Mouse (Mus musculus) induced T-regulatory cell, adult 2 months (primary cell): ENCODE results near the gene Tbxas1.

ENCODE experiments used
- DNase-seq: peaks from one replicate; pipeline ENCODE4 v3.0.0-alpha.2; 2012; ENCODE audit warnings: low read depth

Gene Tbxas1

GRCm38 (mm10) chr6:38960367-38960766 lies 85.2 kb downstream of the Tbxas1 start:
- DNase-seq: no peak

- no peak for DNase-seq
These were observed 85.7 kb downstream of the Tbxas1 start for GRCm38 (mm10) chr6:38960791-38961426.

DNA sequence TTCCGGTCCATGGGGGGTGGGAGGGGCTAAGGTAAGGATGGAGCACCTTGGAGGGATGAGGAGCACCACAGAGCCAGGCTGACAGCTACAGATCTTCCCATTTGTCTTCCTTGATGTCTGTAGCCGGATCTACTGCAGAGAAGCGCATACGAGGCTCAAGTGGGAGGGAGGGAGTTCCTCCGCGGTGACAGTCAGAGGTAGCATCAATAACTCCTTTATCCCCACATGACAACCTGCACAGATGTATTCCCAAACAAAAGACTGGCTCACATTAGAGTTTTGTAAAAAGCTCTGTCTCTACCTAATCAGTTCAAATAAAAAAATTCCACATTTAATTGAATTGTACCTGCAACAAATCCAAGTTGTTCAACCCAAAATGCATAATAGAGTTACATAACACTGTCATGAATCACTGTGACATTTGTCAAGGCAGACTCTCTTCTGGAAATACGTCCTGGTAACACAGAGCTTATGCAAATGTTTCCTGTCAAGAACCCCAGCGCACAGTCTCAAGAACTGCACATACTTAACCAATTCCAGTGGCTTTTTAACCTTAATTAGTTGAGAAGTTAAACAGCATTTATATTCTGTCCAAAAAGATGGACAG lies 86.3 kb downstream of the Tbxas1 start:
- no peak for DNase-seq

DNA sequence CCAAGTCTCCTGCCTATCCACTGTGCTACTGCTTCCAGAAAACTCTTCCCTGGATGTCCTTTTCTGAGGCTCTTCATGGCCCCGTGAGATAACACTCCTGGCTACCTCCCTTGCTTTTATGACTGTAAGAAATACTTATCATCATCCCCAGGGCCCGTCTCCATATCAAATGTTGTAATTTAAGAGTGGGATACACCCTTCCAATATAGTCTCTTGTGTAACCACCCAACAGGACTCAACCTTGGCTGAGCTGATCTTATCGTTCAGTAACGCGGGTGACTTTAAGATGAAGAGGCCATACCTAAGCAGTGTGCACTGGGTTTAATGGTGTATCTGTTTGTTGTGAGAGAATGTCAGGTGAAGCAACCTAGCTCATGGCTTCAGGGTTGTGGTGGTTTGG lies 91.6 kb downstream of the Tbxas1 start:
- no peak for DNase-seq

DNA sequence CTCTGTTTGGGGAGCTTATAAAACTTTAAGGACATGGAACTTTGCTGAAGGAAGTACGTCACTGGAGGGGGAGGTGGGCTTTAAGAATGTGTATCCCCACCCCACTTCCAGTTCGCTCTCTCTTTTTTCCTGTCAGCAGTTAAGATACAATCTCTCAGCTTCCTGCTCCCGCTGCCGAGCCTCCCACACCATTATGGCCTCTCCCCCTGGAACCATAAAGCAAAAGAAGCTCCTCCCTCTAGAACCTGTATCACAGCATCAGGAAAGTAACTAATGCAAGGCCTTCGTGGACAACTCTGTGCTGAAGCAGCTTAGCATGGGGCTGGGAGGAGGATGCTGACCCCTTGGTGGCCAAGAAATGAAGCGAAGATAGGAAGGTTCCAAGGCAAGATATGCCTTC lies 92.1 kb downstream of the Tbxas1 start:
- DNase-seq: no peak

- DNase-seq: no peak
These were observed 92.8 kb downstream of the Tbxas1 start for GRCm38 (mm10) chr6:38967988-38968387.

- DNase-seq: no peak
These were observed 94.9 kb downstream of the Tbxas1 start for GRCm38 (mm10) chr6:38969944-38970740.

- no peak for DNase-seq
These were observed 95.6 kb downstream of the Tbxas1 start for GRCm38 (mm10) chr6:38970759-38971158.

- DNase-seq: no peak
These were observed 97.6 kb downstream of the Tbxas1 start for GRCm38 (mm10) chr6:38972826-38973225.

DNA sequence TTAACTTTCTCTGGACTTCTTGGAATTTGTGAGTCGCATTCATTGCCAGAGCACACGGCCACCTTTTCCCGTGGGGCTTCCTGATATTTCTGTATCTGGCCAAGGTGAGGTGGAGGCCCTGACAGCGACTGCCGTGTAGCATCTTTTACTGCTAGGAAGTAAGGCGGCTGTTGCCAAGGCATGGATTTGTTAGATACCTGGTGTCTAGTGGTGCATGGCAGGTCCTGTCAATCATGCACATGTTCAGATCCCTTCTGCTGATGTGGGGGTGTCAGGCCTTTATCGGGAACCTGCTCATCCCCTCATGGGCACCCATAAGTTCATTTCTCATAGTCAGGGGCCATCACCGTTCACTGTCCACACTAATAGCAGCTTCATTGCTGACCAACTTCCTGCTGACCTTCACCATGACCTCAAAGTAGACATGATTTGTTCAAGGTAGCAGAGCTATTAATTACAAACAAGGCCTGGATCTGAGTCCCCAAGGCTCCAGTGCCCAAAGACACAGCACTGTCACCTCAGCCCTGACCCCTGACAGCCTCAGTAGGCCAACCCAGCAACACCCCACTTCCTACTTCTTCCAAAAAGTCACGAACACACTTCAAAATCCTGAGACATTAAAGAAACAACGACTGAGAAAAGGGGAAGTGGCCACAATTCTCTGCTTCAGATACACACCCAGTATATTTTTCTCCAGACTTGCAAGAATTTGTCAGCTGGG lies 98.4 kb downstream of the Tbxas1 start:
- DNase-seq: no peak

GRCm38 (mm10) chr6:38974162-38974525 lies 98.9 kb downstream of the Tbxas1 start:
- DNase-seq: no peak

DNA sequence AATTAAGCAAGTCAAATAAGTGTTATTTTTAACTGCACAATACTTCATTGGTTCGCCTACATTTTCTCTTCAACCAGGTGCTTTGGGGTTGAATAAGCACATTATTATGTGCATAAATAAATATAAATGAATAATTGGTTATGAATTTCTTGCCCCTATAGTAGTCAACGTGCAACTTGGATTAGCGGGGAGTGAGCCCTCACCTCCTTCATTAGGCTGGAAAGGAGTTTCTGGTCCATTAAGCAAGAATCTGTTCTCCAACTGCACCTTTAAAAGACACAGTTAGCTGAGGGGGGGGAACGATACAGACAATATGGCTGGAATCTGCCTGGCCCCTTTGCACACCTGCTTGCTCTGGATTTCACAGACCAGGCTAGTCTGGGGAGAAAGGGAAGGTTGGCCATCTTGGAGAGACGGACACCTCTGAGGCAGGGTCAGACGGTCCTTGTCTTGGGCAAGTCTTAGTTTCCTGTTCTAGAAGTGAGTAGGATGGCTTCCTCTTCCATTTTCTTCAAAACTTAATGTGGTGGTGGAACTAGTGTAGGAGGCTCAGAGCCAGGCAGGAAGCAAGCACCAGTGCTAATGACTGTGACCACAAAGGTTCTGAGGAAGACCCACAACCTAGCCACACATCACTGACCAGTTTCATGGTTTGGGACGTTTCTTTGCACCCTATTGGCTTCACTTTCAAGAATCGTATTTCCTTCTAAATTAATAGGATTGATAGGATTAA lies 99.5 kb downstream of the Tbxas1 start:
- no peak for DNase-seq

DNA sequence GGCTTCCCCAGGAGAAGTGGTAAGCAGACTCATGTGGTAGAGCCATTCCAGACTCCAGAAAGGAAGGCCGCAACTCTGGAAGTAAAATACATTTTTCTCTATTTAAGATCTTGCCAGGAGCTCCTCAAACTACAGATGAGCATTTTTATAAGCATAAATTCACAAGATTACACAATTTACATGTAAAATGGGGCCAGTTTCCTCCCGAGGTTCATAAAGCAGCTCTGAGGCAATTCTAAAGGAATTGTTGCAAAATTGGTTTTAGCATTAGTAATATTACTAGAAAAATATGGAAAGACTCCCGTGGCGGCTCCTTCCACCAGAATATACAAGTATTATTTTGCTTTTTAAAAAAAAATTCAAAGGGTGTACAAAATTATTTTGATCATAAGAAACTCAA lies 100.7 kb downstream of the Tbxas1 start:
- no peak for DNase-seq

- DNase-seq: no peak
These were observed 101.2 kb downstream of the Tbxas1 start for GRCm38 (mm10) chr6:38976355-38976754.

DNA sequence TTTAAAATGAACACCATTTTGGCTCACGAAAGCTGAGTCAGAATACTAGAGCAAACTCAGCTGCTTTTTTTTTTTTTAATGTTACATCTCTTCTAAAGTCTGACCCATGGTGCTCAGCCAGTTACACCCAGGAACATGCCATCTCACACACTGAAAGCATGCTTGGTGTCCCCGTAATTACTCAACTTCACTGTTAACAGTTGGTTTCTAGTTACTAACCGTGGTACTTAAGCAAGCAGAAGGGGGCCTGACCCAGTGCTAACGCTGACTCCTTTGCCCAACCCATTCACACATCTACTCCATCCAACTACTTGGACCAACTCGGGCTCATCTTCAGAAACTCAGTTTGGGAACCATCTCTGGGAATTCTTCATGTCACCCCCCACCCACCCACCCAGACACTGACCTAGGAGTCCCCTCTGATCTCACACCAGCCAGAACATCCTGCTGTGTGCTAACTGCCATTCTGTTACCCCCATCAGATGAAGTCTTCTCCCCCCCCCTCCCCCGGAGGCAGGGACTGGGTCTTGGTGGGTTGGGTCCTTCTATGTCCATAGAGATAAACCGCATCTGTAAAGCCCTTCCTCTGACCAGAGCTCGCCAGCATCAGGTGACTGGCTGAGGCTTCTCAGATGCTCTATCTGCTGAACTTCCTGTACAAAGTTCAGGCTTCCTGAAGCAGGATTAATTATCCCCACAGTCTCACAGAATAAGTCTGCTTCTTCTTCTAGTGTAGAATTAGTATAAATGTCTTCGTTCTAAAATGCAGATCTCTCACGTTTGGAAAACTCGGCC lies 105.9 kb downstream of the Tbxas1 start:
- DNase-seq: no peak

GRCm38 (mm10) chr6:38982071-38982470 lies 106.9 kb downstream of the Tbxas1 start:
- DNase-seq: no peak

DNA sequence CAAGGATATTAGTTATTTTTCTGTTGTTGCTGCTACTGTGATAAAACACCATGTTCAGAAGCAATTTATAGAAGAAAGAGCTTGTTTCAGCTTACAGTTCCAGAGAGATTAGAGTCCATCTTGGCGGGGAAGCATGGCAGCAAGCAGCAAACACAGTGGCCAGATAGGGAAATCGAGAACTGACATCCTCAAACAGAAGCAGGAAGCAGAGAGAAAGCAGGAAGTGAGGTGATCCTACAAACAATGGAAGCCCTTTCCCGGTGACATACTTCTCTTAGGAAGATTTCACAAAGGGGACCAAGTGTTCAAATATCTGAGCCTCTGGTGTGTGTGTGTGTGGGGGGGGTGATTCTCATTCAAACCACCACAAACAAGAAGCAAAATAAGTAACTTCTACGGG lies 107.5 kb downstream of the Tbxas1 start:
- no peak for DNase-seq

- no peak for DNase-seq
These were observed 107.9 kb downstream of the Tbxas1 start for GRCm38 (mm10) chr6:38983060-38983459.

DNA sequence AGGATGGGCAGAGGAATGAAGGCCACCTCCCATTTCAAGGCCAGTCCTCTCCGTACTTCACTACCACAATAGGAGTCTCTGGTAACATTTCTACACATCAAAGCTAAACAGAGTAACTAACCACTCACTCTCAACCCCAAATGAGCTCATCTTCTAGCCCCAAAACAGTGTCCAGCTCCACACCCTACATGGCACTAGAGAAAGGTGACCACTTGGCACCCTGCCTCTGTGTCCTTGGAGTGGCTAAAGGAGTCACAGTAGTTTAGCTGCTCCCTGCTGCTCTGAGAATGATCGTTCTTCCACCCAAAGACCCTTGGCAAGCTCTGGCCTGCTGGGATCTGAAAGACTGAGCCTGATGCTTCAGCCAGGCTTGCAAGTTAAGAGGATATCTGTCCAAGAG lies 109.4 kb downstream of the Tbxas1 start:
- no peak for DNase-seq

- no peak for DNase-seq
These were observed 111.4 kb downstream of the Tbxas1 start for GRCm38 (mm10) chr6:38986641-38987040.

DNA sequence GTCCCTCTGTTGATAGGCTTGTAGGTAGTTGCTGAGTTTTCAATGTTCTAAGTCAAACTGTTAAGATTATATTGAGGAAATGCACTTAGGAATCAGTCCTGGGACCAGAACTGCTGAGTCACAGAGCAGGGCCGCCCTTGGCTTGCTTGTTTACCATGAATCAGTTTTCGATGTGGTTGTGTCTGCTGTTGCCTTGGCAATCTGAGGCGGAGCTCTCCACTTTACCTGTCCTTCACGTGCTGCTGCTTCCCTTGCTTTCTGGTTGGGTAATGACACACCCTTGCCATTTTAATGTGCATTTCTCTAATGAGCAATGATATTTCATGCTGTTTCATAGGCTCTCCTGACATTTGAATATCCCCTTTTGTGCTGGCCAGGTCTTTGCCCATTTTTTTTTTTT lies 116.8 kb downstream of the Tbxas1 start:
- peak; percentile 4 for DNase-seq
